Mouse (Mus musculus) heart, adult 2 months (tissue): ENCODE measurements around the gene Arl5c. TPM values are rescaled to one million over a fixed set of nuclear protein-coding genes. Genes with fewer than 3 reads are reported as not detected.

ENCODE experiments used
- DNase-seq, 2 experiments: peaks; one replicate each; pipeline ENCODE4 v3.0.0; 2021
- H3K27ac ChIP-seq: fragments of 200-600 bp; 2 replicates; pipeline ENCODE4 v1.8.1; 2022
- H3K27me3 ChIP-seq: fragments of 200-500 bp; 2 replicates; pipeline ENCODE4 v1.6.1; 2012; ENCODE audit warnings: mild to moderate bottlenecking, low read length, inconsistent platforms, mixed read lengths; ENCODE audit not compliant: control insufficient read depth, insufficient read depth
- H3K36me3 ChIP-seq: fragments of 200-500 bp; 2 replicates; pipeline ENCODE4 v1.6.1; 2012; ENCODE audit warnings: low read length, inconsistent platforms; ENCODE audit not compliant: control insufficient read depth, insufficient read depth
- H3K4me1 ChIP-seq: fragments of 200-500 bp; 2 replicates; pipeline ENCODE4 v1.6.1; 2011; ENCODE audit warnings: low read length; ENCODE audit not compliant: control insufficient read depth, insufficient read depth
- H3K4me3 ChIP-seq: fragments of 200-600 bp; 2 replicates; pipeline ENCODE4 v1.8.1; 2022
- H3K79me2 ChIP-seq: fragments of 200-500 bp; replicated peaks from 2 replicates; pipeline ENCODE4 v1.6.1; 2012; ENCODE audit warnings: mild to moderate bottlenecking, inconsistent platforms, low read length, moderate library complexity, mixed read lengths; ENCODE audit not compliant: control insufficient read depth, insufficient read depth
- H3K9ac ChIP-seq: fragments of 200-500 bp; 2 replicates; pipeline ENCODE4 v1.6.1; 2012; ENCODE audit warnings: low read depth, mild to moderate bottlenecking, control low read depth, inconsistent platforms, low read length, mixed read lengths
- CTCF ChIP-seq: fragments of 200-600 bp; IDR thresholded peaks from 2 replicates; pipeline ENCODE4 v1.8.1; 2022; ENCODE audit warnings: antibody characterized with exemption, mild to moderate bottlenecking, moderate library complexity
- EP300 ChIP-seq: fragments of 200-500 bp; IDR thresholded peaks from 2 replicates; pipeline ENCODE4 v1.6.1; 2011; ENCODE audit warnings: low read depth, low read length, control low read depth; ENCODE audit not compliant: insufficient read depth
- POLR2A ChIP-seq: fragments of 200-500 bp; IDR thresholded peaks from 2 replicates; pipeline ENCODE4 v1.6.1; 2011; ENCODE audit warnings: mild to moderate bottlenecking, low read depth, low read length, control low read depth; ENCODE audit not compliant: insufficient read depth
- WGBS: fragments of 180-500 bp; shearing (Covaris S2); methylation state at CpG from one replicate; pipeline ENCODE4 v1.1.7; 2018; 5-methylcytosine and 5-hydroxymethylcytosine counted together
- intact Hi-C: fragments of 180-260 bp; cut with DNase I; formaldehyde crosslinking; loops from one replicate; pipeline ENCODE4 v1.15.1; 2025
- polyA plus RNA-seq: library from polyadenylated mRNA; depleted of rRNA; stranded (reverse); fragments of >200 nt; gene quantifications from 2 replicates; pipeline ENCODE4 v1.2.3, GENCODE M21; 2012
- total RNA-seq, 2 experiments: library from RNA; stranded (reverse); gene quantifications; 2 replicates each; pipeline ENCODE4 v1.2.3; 2021

Gene Arl5c
- total and polyA plus RNA-seq, 3 experiments: 0.66 to 2.8 (median 0.70) TPM

GRCm38 (mm10) chr11:97958641-97959299 lies 37.2 kb downstream of the Arl5c start:
- Histone ChIP-seq H3K27ac (no peak overlapping the region), H3K4me3 (no peak overlapping the region), H3K4me1 (no peaks in the 10 kb centered on the region), H3K9ac (no peak overlapping the region), H3K36me3 (no peaks in the 10 kb centered on the region), H3K27me3 (no peaks in the 10 kb centered on the region), H3K79me2 (no peaks in the 10 kb centered on the region)
- WGBS: 68% methylated on average over 7 of the region's 7 CpGs
- intact Hi-C loops: no loop called here
- no peak for DNase-seq
- TF ChIP-seq POLR2A: no peak
- TF ChIP-seq CTCF: no peak
- no peak for TF ChIP-seq EP300

- Histone ChIP-seq H3K4me3 (no peak overlapping the region), H3K27me3 (no peaks in the 10 kb centered on the region), H3K9ac (no peak overlapping the region), H3K27ac (no peak overlapping the region), H3K4me1 (no peaks in the 10 kb centered on the region), H3K36me3 (no peaks in the 10 kb centered on the region), H3K79me2 (no peaks in the 10 kb centered on the region)
- intact Hi-C loops: no loop called here
- no peak for TF ChIP-seq CTCF
- TF ChIP-seq POLR2A: no peak
- no peak for TF ChIP-seq EP300
- WGBS: 71% methylated on average over 6 of the region's 6 CpGs
- no peak for DNase-seq
These were observed 38.9 kb downstream of the Arl5c start for GRCm38 (mm10) chr11:97956905-97957560.

GRCm38 (mm10) chr11:97955915-97956314 lies 40.1 kb downstream of the Arl5c start:
- H3K36me3 ChIP-seq: no peaks in the 10 kb centered on the region
- H3K27ac ChIP-seq: no peak overlapping the region
- H3K4me1 ChIP-seq: no peaks in the 10 kb centered on the region
- intact Hi-C loops: no loop called here
- H3K4me3 ChIP-seq: no peak overlapping the region
- DNase-seq: no peak
- H3K9ac ChIP-seq: no peak overlapping the region
- H3K79me2 ChIP-seq: no peaks in the 10 kb centered on the region
- TF ChIP-seq EP300: no peak
- no peak for TF ChIP-seq CTCF
- no peak for TF ChIP-seq POLR2A
- H3K27me3 ChIP-seq: no peaks in the 10 kb centered on the region
- 78% methylated on average over 4 of the region's 4 CpGs for WGBS

- no peak overlapping the region for H3K9ac ChIP-seq
- H3K79me2 ChIP-seq: no peaks in the 10 kb centered on the region
- no peak overlapping the region for H3K4me3 ChIP-seq
- no peaks in the 10 kb centered on the region for H3K4me1 ChIP-seq
- no peaks in the 10 kb centered on the region for H3K36me3 ChIP-seq
- DNase-seq: no peak
- TF ChIP-seq CTCF (no peak), POLR2A (no peak), EP300 (no peak)
- no peak overlapping the region for H3K27ac ChIP-seq
- WGBS: 64% methylated on average over 9 of the region's 9 CpGs
- intact Hi-C loops: no loop called here
- H3K27me3 ChIP-seq: no peaks in the 10 kb centered on the region
These were observed 40.7 kb downstream of the Arl5c start for GRCm38 (mm10) chr11:97955146-97955902.

GRCm38 (mm10) chr11:97954469-97955141 lies 41.4 kb downstream of the Arl5c start:
- intact Hi-C loops: no loop called here
- no peak overlapping the region for H3K9ac ChIP-seq
- no peaks in the 10 kb centered on the region for H3K79me2 ChIP-seq
- 48% methylated on average over 14 of the region's 14 CpGs for whole genome bisulfite sequencing
- no peak overlapping the region for H3K27ac ChIP-seq
- no peaks in the 10 kb centered on the region for H3K27me3 ChIP-seq
- H3K36me3 ChIP-seq: no peaks in the 10 kb centered on the region
- TF ChIP-seq POLR2A (no peak), CTCF (no peak), EP300 (no peak)
- no peak for DNase-seq
- H3K4me3 ChIP-seq: no peak overlapping the region
- H3K4me1 ChIP-seq: no peaks in the 10 kb centered on the region

GRCm38 (mm10) chr11:97953939-97954275 lies 42.1 kb downstream of the Arl5c start:
- intact Hi-C loops: no loop called here
- Histone ChIP-seq H3K36me3 (no peaks in the 10 kb centered on the region), H3K9ac (no peak overlapping the region), H3K4me3 (no peak overlapping the region), H3K4me1 (no peaks in the 10 kb centered on the region), H3K79me2 (no peaks in the 10 kb centered on the region), H3K27me3 (no peaks in the 10 kb centered on the region), H3K27ac (no peak overlapping the region)
- no peak for TF ChIP-seq POLR2A
- TF ChIP-seq EP300: no peak
- no peak for TF ChIP-seq CTCF
- DNase-seq: no peak
- 90% methylated on average over 6 of the region's 6 CpGs for WGBS
